Mouse (Mus musculus): ENCODE measurements around the gene Zfp639. TPM values are rescaled to one million over a fixed set of nuclear protein-coding genes. Genes with fewer than 3 reads are reported as not detected.

The Zfp639 gene
- polyA plus RNA-seq (2016; fragmentation: Nextera tagmentation; extraction: Ambion mirVana) = 40.9 and 43.9 TPM in 2 replicates

GRCm38 (mm10) chr3:32509496-32510374 lies at the start of gene Zfp639:
Gene Zfp639 (plus strand): TSS chr3:32510259.
- H3K27ac ChIP-seq = peak within 1 kb of the TSS; percentile 84
- H3K27me3 ChIP-seq = no peaks in the 10 kb centered on the region
- H3K4me1 ChIP-seq = peaks cover 22% of the 10 kb centered on the region
- 9% methylated on average over 24 of the region's 24 CpGs for WGBS
- peak within 1 kb of the TSS; percentile 92 for H3K9ac ChIP-seq
- H3K9me3 ChIP-seq (replicated peaks) = no peaks in the 10 kb centered on the region
- H3K4me3 ChIP-seq = peak within 1 kb of the TSS; percentile 93
- H3K4me2 ChIP-seq (replicated peaks) = peak within 1 kb of the TSS; percentile 76
- ATAC-seq (ENCODE audit: low FRiP score) = no peak; the same call in 1 of the 2 replicates
- 0 out of 2 replicates have a peak, but pooled peaks cover 2% of the 10 kb centered on the region for H3K36me3 ChIP-seq

- Histone ChIP-seq H3K4me1 (peaks cover 3% of the 10 kb centered on the region; the same call in 1 of the 2 replicates), H3K9me3 (replicated peaks) (no peaks in the 10 kb centered on the region), H3K27me3 (no peaks in the 10 kb centered on the region), H3K27ac (no peak overlapping the region), H3K4me3 (no peak overlapping the region), H3K4me2 (replicated peaks) (no peak overlapping the region), H3K36me3 (peaks cover 13% of the 10 kb centered on the region), H3K9ac (no peak overlapping the region)
- WGBS = 96% methylated on average over 4 of the region's 4 CpGs
- no peak for ATAC-seq (ENCODE audit: low FRiP score)
Observed at GRCm38 (mm10) chr3:32467321-32467720, 42.7 kb upstream of the Zfp639 start.

GRCm38 (mm10) chr3:32468411-32468810 lies 41.6 kb upstream of the Zfp639 start:
- Histone ChIP-seq H3K4me2 (replicated peaks) (no peak overlapping the region), H3K9ac (no peak overlapping the region), H3K9me3 (replicated peaks) (no peaks in the 10 kb centered on the region), H3K27ac (no peak overlapping the region), H3K27me3 (no peaks in the 10 kb centered on the region), H3K4me3 (no peak overlapping the region), H3K4me1 (peaks cover 8% of the 10 kb centered on the region; the same call in 1 of the 2 replicates), H3K36me3 (peaks cover 4% of the 10 kb centered on the region; the same call in 1 of the 2 replicates)
- 78% methylated on average over 4 of the region's 4 CpGs for WGBS
- ATAC-seq (ENCODE audit: low FRiP score) = no peak

GRCm38 (mm10) chr3:32470449-32470848 lies 39.6 kb upstream of the Zfp639 start:
- no peak overlapping the region for H3K4me3 ChIP-seq
- H3K9ac ChIP-seq = no peak overlapping the region
- no peak overlapping the region for H3K4me2 ChIP-seq (replicated peaks)
- ATAC-seq (ENCODE audit: low FRiP score) = no peak
- 72% methylated on average over 7 of the region's 7 CpGs for WGBS
- H3K27me3 ChIP-seq = no peaks in the 10 kb centered on the region
- no peaks in the 10 kb centered on the region for H3K9me3 ChIP-seq (replicated peaks)
- peaks cover 8% of the 10 kb centered on the region; the same call in 1 of the 2 replicates for H3K4me1 ChIP-seq
- H3K36me3 ChIP-seq = no peaks in the 10 kb centered on the region
- no peak overlapping the region for H3K27ac ChIP-seq

- no peak for ATAC-seq (ENCODE audit: low FRiP score)
- no peaks in the 10 kb centered on the region for H3K27me3 ChIP-seq
- H3K27ac ChIP-seq = no peak overlapping the region
- no peaks in the 10 kb centered on the region for H3K9me3 ChIP-seq (replicated peaks)
- H3K9ac ChIP-seq = no peak overlapping the region
- H3K36me3 ChIP-seq = no peaks in the 10 kb centered on the region
- WGBS = 84% methylated on average over 6 of the region's 6 CpGs
- H3K4me2 ChIP-seq (replicated peaks) = no peak overlapping the region
- no peak overlapping the region for H3K4me3 ChIP-seq
- peaks cover 8% of the 10 kb centered on the region; the same call in 1 of the 2 replicates for H3K4me1 ChIP-seq
Observed at GRCm38 (mm10) chr3:32471098-32471497, 39.0 kb upstream of the Zfp639 start.

- ATAC-seq (ENCODE audit: low FRiP score) = no peak
- H3K27ac ChIP-seq = no peak overlapping the region
- H3K4me1 ChIP-seq = peaks cover 8% of the 10 kb centered on the region; the same call in 1 of the 2 replicates
- H3K9ac ChIP-seq = no peak overlapping the region
- no peaks in the 10 kb centered on the region for H3K9me3 ChIP-seq (replicated peaks)
- H3K4me3 ChIP-seq = no peak overlapping the region
- no peaks in the 10 kb centered on the region for H3K27me3 ChIP-seq
- no peaks in the 10 kb centered on the region for H3K36me3 ChIP-seq
- WGBS = 74% methylated on average over 14 of the region's 14 CpGs
- H3K4me2 ChIP-seq (replicated peaks) = no peak overlapping the region
Observed at GRCm38 (mm10) chr3:32472191-32472900, 37.7 kb upstream of the Zfp639 start.

GRCm38 (mm10) chr3:32473184-32473583 lies 36.9 kb upstream of the Zfp639 start:
- no peak for ATAC-seq (ENCODE audit: low FRiP score)
- 82% methylated on average over 10 of the region's 10 CpGs for WGBS
- Histone ChIP-seq H3K4me3 (no peak overlapping the region), H3K27ac (no peak overlapping the region), H3K4me1 (peaks cover 8% of the 10 kb centered on the region; the same call in 1 of the 2 replicates), H3K27me3 (no peaks in the 10 kb centered on the region), H3K36me3 (no peaks in the 10 kb centered on the region), H3K9me3 (replicated peaks) (no peaks in the 10 kb centered on the region), H3K9ac (no peak overlapping the region), H3K4me2 (replicated peaks) (no peak overlapping the region)

GRCm38 (mm10) chr3:32479961-32480360 lies 30.1 kb upstream of the Zfp639 start:
- no peak overlapping the region for H3K27ac ChIP-seq
- no peaks in the 10 kb centered on the region for H3K4me1 ChIP-seq
- H3K4me3 ChIP-seq = no peak overlapping the region
- H3K4me2 ChIP-seq (replicated peaks) = no peak overlapping the region
- H3K9ac ChIP-seq = no peak overlapping the region
- H3K27me3 ChIP-seq = no peaks in the 10 kb centered on the region
- ATAC-seq (ENCODE audit: low FRiP score) = no peak
- no peaks in the 10 kb centered on the region for H3K36me3 ChIP-seq
- WGBS = 90% methylated on average over 7 of the region's 7 CpGs
- H3K9me3 ChIP-seq (replicated peaks) = no peaks in the 10 kb centered on the region

- Histone ChIP-seq H3K9me3 (replicated peaks) (no peaks in the 10 kb centered on the region), H3K27me3 (no peaks in the 10 kb centered on the region), H3K36me3 (no peaks in the 10 kb centered on the region), H3K4me2 (replicated peaks) (no peak overlapping the region), H3K9ac (no peak overlapping the region), H3K4me3 (no peak overlapping the region), H3K27ac (no peak overlapping the region), H3K4me1 (no peaks in the 10 kb centered on the region)
- no peak for ATAC-seq (ENCODE audit: low FRiP score)
- WGBS = 97% methylated on average over 3 of the region's 3 CpGs
Observed at GRCm38 (mm10) chr3:32483035-32483434, 27.0 kb upstream of the Zfp639 start.

GRCm38 (mm10) chr3:32486543-32486942 lies 23.5 kb upstream of the Zfp639 start:
- H3K4me3 ChIP-seq = no peak overlapping the region
- H3K27ac ChIP-seq = no peak overlapping the region
- H3K4me1 ChIP-seq = no peaks in the 10 kb centered on the region
- H3K36me3 ChIP-seq = no peaks in the 10 kb centered on the region
- H3K27me3 ChIP-seq = no peaks in the 10 kb centered on the region
- no peak overlapping the region for H3K9ac ChIP-seq
- no peaks in the 10 kb centered on the region for H3K9me3 ChIP-seq (replicated peaks)
- WGBS = 83% methylated on average over 4 of the region's 4 CpGs
- ATAC-seq (ENCODE audit: low FRiP score) = no peak
- no peak overlapping the region for H3K4me2 ChIP-seq (replicated peaks)

- no peaks in the 10 kb centered on the region for H3K36me3 ChIP-seq
- no peaks in the 10 kb centered on the region for H3K9me3 ChIP-seq (replicated peaks)
- H3K9ac ChIP-seq = no peak overlapping the region
- H3K27ac ChIP-seq = no peak overlapping the region
- 81% methylated on average over 6 of the region's 6 CpGs for WGBS
- no peaks in the 10 kb centered on the region for H3K27me3 ChIP-seq
- no peak overlapping the region for H3K4me2 ChIP-seq (replicated peaks)
- ATAC-seq (ENCODE audit: low FRiP score) = no peak
- H3K4me1 ChIP-seq = no peaks in the 10 kb centered on the region
- no peak overlapping the region for H3K4me3 ChIP-seq
Observed at GRCm38 (mm10) chr3:32488172-32488571, 21.9 kb upstream of the Zfp639 start.
